Mouse (Mus musculus): Measurements from ENCODE around the gene Zzz3.

Zzz3 gene

DNA sequence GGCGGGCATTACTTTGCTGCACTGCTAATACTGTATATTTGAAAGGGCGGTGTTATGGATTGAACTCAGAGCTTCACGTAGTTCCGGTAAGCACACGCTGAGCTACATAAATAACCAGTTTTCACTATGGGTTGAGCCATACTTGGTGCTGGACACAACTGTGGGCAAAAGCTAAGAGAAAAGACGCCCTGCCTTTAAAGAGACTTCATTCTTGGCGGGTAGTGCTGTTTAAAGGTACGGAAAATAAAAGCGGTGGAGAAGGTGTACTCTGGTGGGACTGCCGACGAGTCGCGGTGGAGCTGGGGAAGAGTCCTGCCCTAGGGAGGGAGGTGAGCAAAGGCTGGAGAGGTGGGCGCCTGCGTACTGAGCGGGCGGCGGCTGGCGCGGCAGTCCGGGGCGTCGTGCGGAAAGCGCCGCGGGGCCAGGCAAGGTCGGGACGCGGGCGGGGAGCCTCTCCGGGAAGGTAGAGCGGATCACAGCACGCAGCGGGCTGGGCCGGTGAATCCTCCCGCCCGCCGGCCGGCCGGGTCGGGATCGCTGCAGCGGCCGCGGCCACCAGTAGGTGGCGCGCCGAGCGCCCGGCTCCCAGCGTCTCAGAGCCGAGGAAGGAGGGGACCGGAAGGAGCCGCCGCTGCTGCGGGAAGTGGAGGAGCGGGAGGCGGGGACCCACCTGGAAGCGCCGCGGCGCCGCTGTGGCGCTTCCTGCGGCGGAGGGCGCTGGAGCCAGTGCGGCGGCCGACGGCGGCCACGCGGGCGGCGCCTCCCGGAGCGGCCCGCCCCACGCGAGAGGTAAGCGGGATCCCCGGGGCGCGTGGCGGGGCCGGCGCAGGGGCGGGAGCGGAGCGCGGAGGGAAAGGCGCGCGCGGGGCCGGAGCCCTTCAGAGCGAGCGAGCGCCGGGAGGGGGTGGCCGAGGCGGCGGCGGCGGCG, at the start of gene Zzz3:
Gene Zzz3 (plus strand): TSS at position 124 of the 928 bp plus-strand sequence.
- DNase-seq (ENCODE audit: extremely low spot score, low spot score): peak; percentile 89

DNA sequence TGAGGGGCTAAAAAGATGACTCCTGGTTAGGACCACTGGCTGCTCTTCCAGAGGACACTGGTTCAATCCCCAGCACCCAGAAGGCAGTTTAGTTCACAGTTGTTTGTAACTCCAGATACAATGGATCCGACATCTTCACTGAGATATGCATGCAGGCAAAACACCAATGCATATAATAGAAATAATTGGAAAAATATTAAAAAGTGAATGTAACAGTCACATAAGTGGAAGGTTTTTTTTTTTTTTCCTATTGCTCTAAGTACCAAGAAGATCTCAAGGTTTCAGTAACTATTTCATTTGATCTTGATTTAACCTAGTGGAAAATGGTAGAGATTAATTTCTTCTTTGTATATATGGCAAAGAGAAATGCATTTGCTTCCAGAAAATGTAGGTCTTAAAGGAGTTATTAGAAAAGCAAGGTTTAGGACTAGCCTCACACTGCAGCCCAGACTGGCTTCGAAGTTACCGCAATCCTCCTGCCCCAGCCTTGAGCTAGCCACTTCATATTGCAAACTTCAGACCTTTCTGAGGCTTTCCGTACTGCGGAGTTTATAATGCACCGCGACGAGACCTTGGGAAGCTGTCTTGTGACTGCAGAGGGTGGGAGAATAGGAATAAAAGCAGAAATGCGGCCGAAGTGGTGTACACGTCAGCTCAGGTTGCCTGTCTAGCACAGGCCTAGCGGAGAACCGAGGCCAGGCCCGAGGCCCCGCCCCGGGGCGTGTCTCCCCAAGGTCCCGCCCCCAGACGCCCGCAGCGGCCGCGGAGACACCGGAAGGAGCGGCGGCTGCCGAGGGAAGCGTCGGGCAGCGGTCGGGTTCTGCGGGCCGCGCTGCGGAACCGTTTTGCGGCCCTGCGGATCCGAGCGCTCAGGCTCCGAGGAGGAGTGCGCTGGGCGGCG, 49.3 kb upstream of the Zzz3 start, which contains the start of gene Usp33:
Gene Usp33 (plus strand): TSS at position 747 of the 901 bp plus-strand sequence.
- DNase-seq (ENCODE audit: extremely low spot score, low spot score): peak; percentile 92

DNA sequence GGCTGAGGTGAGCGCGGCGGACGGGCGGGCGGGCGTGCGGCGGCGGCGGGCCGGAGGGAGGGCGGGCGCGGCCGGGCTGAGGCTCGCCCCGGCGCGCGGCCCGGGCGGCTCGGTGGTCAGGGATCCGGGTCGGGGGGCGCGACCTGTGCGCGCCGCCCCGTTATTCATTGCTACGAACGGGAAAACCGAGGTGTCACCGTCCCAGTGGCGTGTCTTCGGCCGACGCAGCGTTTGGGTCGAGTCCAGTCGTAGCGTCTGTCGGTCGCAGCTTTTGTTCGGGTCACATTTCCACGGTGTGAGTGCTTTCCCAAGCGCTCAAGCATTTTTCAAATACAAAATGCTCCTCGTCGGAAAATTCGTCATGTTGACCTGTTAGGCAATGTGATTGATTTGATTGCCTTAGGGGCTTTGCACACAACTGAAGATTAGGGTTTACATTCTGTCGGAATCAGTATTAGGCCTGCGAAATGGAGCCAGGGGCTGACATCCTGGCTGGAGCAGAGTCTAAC, 48.6 kb upstream of the Zzz3 start:
- no peak for DNase-seq (ENCODE audit: extremely low spot score, low spot score)

DNA sequence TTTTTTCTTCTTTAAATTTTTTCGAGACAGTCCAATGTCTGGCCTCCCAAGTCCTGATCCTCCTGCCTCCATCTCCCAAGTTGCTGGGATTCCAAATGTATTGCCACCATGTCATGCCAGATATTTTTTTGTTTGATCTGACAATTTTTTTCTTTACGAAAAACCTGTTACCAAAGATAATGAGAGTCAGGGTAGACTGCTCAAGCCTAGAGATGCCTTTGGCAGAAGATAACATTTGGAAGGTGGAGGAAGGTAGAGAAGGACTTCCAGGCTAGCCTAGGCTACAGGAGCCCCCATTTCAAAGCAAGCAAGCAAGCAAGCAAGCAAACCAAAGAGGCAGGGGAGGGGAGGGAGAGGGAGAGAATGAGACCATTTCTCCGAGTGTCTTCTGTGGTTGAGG, 48.0 kb upstream of the Zzz3 start:
- DNase-seq (ENCODE audit: extremely low spot score, low spot score): no peak

DNA sequence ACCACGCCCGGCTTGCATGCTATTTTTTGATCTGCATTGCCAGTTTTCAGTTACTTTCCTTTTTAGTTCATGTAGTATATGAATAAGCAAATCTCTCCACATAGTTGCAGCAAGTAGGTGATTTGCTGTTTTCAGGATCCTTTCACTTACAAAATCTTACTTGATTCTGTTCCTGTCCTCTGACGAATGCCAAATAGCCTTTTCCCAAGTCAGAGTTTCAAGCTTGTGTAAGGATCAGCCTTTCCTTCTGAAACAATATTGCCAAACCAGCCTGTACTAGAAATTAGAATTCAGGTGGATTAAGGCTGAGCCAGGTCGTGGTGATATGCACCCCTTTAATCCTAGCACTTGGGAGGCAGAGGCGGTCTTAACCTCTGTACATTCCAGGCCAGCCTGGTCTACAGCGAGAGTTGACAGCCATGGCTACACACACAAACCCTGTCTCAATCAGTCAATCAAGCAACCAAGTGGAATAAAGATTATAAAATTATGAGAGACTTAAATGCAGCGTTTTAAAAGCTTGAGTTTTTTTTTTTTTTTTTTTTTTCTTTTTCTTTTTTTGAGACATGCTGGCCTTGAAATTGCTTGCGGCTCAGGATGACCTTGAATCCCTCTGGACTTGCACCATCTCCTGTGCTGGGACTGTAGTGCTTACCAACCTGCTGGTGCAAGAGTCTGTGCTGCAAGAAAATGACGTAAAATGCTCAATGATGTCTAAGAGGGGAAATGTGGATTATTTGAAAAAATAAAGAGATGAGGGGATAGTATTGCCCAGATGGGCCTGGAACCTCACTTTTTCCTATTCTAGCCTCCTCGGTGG, 47.1 kb upstream of the Zzz3 start:
- DNase-seq (ENCODE audit: extremely low spot score, low spot score): no peak

DNA sequence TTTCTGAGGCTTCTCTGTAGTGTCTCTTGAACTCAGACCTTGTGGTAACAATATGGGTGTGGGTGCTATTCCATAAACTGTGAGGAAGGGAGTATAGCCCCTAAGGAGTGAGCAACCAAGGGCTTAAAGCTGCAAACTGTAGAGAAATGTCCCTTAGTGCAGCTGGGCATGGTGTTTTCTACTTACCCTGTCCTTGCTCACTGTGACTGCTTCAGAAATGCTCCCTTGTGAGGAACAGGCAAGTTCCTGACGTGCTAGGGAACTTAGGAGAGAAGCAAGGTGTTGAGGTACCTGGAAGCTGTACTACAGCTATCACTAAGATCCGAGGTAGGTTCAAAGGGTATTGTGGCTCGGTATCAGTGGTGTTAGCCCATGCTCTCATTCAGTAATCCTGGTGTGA, 44.8 kb upstream of the Zzz3 start:
- DNase-seq (ENCODE audit: extremely low spot score, low spot score): no peak

DNA sequence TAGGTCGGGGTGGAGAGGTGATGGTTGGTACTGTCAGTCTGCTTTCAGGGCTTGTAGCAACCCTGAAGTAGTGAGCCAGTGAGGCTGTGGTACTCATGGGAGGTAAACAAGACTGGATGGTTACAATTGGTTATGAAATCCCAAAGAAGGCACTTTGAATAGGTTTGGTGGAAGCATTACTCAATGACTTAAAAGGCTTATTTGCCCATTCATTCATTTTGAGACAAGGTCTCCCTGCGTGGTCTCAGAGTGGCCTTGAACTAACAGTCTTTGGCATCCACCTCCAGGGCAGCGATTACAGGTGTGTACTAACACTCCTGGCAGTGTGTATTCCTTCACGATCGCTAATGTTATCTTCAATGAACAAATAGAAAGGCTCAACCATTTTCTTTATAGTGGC, 44.3 kb upstream of the Zzz3 start:
- no peak for DNase-seq (ENCODE audit: extremely low spot score, low spot score)

DNA sequence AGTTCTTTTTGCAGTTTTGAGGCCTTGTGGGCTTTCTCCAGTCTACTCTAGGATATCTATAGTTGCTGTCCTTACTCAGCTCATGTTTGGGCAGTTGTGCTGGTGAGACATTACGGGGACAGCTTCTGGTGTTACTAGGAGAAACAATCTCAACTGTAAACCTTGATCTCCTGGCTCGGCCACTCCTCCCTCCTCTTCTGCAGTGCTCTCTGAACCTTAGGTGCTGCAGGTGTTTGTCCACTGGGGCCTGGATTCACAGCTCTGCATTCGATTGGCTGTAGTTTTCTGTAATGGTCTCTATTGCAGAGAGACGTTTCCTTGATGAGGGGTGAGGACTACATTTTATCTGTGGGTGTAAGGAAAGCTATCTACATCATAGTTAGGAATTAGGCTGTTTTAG, 43.0 kb upstream of the Zzz3 start:
- DNase-seq (ENCODE audit: extremely low spot score, low spot score): no peak

DNA sequence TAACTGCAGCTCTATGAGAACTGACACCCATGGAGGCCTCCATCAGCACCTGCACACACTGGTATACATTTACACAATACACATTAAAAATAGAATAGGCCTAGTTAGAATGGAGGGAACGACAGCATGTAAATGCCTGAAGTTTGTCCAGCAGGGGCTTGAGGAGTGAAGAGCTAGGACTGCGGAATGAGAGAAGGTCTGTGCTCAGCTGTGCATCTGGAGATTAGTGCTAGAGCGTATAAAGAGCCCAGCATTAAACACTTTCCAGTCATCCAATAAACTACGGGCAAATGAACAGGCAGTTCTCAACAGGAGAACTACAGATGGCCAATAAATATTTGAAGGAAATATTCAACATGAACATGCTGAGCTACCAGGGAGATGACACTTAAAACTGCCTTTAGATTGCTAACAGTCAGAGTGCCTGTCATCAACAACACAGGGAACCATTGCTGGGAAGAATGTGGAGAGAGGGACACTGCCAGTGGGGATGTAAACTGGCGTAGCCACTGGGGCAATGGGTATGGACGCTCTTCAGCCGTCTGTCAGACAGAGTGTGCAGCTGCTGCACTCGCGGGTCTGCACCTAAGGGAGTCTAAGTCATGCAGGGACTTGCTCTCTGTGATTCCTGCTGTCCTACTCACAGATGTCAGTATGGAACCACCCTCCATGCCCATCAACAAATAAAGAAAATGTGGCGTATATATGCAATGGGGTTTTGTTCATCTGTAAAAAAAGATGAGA, 41.7 kb upstream of the Zzz3 start:
- DNase-seq (ENCODE audit: extremely low spot score, low spot score): no peak

DNA sequence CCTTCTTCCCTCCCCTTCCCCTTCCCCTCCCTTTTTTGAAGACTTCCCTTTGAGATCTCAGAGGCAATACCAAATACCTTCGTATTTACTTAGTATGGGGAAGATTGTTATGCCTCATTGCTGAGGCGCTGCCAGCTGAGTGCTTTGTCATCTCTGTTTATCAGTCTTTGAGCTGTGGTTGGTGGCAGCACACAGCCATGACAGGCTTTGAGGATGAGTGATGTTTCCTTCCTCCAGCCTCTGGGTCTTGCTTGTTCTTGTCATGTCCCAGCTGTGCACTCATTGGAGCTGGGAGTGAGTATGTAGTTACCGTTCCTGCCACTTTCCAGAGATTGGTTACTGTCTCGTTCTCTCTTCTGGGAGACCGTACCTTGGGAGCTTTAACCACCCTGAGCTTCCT, 39.9 kb upstream of the Zzz3 start:
- no peak for DNase-seq (ENCODE audit: extremely low spot score, low spot score)

DNA sequence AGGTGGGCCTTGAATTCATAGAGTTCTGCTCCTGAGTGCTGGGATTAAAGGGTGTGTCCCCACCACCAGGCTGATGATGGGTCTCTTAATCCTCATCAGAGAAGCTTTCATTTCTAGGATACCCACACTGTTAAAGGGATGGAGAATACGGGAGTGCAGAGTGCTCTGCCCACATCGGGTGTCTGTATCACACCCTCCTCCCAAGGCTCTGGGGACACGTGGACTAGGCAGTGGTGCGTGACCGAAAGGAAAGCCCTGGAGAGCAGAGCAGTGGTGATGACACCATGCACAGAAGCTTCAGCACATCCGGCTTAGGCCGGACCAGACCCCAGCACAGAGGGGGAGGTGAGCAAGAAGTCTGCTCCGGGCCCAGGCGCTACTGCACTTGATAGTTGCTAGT, 38.5 kb upstream of the Zzz3 start:
- no peak for DNase-seq (ENCODE audit: extremely low spot score, low spot score)

DNA sequence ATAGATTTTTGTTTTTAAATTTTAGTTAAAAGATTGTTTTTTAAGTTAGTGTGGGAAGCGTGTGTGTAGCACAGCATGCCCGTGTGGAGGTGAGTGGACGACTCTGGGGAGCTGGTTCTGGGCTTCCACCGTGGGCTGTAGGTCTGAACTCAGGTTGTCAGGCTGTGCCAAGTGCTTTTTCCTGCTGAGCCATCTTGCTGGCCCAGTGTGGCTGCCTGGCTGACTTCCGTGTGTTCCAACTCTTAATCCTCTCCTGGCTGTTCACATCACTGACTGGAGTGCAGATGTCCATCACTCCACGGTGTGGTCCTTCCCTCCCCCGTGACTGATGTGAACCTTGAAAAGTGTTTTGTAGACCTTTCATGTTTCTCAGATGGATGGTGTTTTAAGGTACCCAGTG, 36.1 kb upstream of the Zzz3 start:
- DNase-seq (ENCODE audit: extremely low spot score, low spot score): no peak

DNA sequence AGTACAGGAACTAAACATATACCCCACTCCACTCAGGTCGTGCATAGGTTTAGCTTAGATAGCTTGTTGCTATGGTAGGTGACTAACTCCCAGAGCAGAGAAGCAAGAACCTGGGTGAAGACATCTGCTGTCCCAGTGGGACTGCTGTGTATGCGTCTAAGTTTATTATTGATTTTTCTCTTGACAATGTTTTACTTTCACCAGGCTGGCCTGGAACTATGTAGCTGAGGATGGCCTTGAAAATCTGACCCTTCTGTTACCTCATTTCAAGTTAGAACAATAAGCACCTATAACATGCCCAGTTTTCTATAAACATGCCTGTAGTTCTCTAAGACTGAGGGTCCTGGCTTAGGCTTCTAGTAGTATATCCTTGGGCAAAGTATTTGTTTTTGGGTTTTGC, 31.1 kb upstream of the Zzz3 start:
- no peak for DNase-seq (ENCODE audit: extremely low spot score, low spot score)

DNA sequence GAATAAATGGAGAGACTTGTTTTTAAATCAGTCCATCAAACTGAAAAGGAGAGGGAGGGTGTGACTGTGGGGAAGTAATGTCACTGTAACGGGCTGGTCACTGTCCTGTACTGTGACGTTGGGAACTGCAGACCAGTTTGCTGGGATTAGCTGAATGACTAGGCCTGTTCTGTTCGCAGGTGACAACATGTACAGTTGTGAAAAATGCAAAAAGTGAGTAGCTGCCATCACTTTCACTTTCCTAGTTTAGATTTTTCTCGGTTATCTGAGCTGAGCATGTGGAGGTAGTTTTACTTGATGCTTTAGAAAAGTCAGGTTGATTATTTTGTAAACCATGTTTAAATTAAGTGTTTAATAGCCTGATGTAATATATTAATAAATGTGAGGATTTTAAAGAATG, 19.2 kb upstream of the Zzz3 start:
- DNase-seq (ENCODE audit: extremely low spot score, low spot score): no peak

DNA sequence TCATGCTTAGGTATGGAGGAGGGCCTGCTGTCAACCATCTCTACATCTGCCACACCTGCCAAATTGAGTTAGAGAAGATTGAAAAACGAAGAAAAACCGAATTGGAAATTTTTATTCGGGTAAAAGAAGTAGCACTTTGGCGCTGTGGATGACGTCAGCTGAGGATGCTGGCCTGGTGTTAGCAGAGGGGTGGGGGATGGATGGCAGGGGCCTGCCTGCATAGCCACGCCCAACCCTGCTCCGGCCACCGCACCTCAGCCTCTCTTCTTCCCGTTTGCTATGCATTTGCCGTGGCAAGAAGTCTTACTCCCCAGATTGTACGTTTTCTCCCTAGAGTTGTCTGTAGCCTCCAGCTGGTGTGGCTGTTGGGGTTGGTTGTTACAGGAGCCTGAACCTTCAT, 11.2 kb upstream of the Zzz3 start:
- DNase-seq (ENCODE audit: extremely low spot score, low spot score): no peak

DNA sequence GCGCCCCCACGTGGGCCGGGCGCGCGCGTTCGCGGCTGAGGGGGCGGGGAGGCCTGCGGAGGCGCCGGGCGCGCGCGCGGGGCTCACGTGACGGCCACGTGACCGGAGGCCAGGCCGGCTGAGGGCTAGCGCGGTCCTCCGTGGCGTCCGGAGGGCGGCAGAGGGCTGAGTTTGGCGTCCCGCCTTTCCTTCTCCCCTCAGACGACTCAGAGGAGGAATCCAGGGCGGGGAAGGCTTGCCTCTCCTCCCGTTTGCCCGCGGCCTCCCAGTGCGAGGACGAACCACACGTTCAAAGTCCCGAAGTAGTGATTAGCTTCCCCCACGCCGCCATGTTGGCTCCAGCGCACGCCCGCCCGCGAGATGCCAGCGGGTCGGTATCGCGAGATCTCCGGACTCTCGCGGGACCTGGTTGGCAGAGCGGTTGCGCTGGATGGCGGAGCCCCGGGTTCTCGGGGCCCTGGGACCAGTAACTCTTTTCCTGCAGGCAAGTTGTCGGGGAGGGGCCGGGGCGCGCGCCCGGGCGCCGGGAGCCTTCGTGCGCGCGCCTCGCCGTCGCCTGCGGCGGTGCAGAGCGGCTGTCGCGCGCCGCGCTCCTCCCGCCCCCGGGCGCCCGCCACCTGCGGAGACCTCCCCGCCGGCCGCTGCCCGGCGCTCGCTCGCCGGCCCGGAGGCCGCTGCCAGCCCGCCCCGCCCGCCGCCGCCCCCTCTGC, 1.2 kb downstream of the Zzz3 start:
- peak; percentile 97 for DNase-seq (ENCODE audit: extremely low spot score, low spot score)

DNA sequence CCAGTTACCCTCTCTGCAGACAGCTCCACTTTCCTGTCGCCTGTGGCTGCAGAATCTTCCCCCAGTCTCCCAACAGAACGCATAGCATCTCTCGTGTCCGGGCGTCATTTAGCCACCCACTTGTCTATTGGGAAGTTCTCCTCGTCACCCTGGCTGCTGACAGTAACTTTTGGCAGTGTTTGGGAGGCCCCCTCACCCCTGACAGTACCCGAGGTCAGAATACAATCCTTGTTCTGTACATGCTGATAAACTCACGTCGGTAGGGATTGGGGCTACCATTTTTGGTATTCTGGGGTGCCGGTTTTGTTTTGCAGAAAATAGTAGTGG, 1.7 kb downstream of the Zzz3 start:
- no peak for DNase-seq (ENCODE audit: extremely low spot score, low spot score)

DNA sequence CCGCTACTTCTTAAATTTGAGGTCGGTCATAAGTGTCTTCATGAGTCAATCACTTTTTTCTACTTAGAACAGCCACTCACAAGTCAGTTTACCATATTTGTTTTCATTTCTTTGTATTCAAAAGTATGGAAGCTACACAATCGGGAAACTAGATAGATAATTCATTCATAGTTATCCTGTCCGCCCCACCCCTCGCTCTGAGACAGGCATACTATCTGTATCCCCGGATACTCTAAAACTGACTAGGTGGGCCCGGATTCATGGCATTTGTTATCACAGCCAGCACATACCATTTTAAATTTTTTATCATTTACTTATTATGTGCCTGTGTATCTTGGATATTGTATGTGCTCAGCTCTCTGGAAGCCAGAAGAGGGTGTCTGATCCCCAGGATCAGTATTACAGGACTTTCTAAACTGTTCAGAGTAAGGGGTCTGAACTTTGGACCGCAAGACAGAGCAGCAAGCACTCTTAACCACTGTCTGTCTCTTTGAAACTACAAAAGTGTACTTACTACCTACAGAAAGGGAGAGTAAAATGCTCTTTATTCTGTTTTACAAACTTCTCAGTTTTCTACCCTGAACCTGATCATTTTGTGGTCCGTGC, 2.2 kb downstream of the Zzz3 start:
- DNase-seq (ENCODE audit: extremely low spot score, low spot score): no peak

DNA sequence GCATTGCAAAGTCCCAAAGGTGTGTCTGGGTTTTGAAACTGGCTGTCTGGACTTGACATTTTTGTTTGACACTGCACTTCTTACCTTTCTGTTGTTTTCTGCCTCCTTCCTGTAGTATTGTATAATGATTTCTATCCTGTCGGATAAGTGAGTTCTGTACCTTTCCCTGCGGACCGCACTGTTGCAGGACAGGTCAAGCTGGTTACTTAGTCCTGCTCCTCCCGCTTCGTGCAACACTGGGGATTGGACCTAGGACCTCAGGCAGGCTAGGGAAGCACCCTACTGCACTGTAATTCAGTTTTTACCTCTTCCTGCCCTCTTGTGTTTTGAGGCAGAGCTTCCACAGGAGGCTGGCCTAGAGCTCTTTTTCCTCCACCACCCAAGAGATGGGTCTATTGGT, 5.2 kb downstream of the Zzz3 start:
- no peak for DNase-seq (ENCODE audit: extremely low spot score, low spot score)

DNA sequence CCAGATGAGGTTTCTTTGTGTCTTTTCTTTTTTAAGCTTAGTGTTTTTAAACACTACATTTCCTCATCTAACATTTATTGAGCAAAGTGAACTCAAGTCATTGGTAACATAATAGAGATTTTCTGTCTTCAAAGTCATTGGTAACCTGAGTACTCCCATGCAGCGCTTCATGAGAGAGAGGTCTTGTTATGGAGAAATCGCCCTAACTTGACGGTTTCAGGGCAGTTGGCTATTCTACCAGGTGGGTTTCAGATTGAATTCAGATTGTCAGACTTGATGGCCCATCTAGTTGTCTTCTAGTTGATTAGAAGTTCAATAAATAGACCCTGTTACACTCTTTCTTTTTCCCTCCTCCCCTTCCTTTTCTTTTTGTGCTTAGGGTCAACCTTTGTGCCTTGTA, 5.6 kb downstream of the Zzz3 start:
- DNase-seq (ENCODE audit: extremely low spot score, low spot score): no peak

All from neural tube, embryonic 10.5 days (tissue).